Mouse (Mus musculus) limb, embryonic 11.5 days (tissue): Measurements from ENCODE around the gene Trim46. TPM values are rescaled to one million over a fixed set of nuclear protein-coding genes. Genes with fewer than 3 reads are reported as not detected.
A peak's percentile ranks its signal among the peaks of the same experiment; 100 is the strongest.
"Not testable (repeated sequence)": the region's sequence is repeated elsewhere in the genome, so short reads cannot be mapped to it uniquely, and the experiment has no call there.

ENCODE experiments used
- ATAC-seq: fragments of 200-750 bp; cut with Nextera tagmentation; 2 replicates; pipeline ENCODE4 v1.8.0; 2017; ENCODE audit warnings: low read depth; ENCODE audit not compliant: insufficient number of reproducible peaks, low FRiP score, low TSS enrichment
- DNase-seq: peaks from one replicate; pipeline ENCODE4 v3.0.0-alpha.2; 2015; ENCODE audit warnings: low spot score
- H3K27ac ChIP-seq: fragments of 300-500 bp; sonication (generic); replicated peaks from 2 replicates; pipeline ENCODE4 v1.5.1; 2014; ENCODE audit warnings: low read depth, mild to moderate bottlenecking, low read length
- H3K27me3 ChIP-seq: fragments of 300-500 bp; sonication (generic); 2 replicates; pipeline ENCODE4 v1.6.1; 2014; ENCODE audit warnings: mild to moderate bottlenecking, low read length, mixed read lengths; ENCODE audit not compliant: control insufficient read depth, insufficient read depth
- H3K36me3 ChIP-seq: fragments of 300-500 bp; sonication (generic); 2 replicates; pipeline ENCODE4 v1.6.1; 2014; ENCODE audit warnings: mild to moderate bottlenecking, low read length, moderate library complexity, mixed read lengths; ENCODE audit not compliant: control insufficient read depth, insufficient read depth
- H3K4me1 ChIP-seq: fragments of 300-500 bp; sonication (generic); 2 replicates; pipeline ENCODE4 v1.6.1; 2014; ENCODE audit warnings: low read length, mixed read lengths; ENCODE audit not compliant: control insufficient read depth, insufficient read depth
- H3K4me2 ChIP-seq: fragments of 300-500 bp; sonication (generic); 2 replicates; pipeline ENCODE4 v1.6.1; 2014; ENCODE audit warnings: low read depth, mild to moderate bottlenecking, moderate library complexity; ENCODE audit not compliant: severe bottlenecking
- H3K4me3 ChIP-seq: fragments of 300-500 bp; sonication (generic); 2 replicates; pipeline ENCODE4 v1.5.1; 2014; ENCODE audit warnings: low read depth, low read length
- H3K9ac ChIP-seq: fragments of 300-500 bp; sonication (generic); 2 replicates; pipeline ENCODE4 v1.6.1; 2014; ENCODE audit warnings: mild to moderate bottlenecking, low read length
- H3K9me3 ChIP-seq: fragments of 300-500 bp; sonication (generic); 2 replicates; pipeline ENCODE4 v1.6.1; 2016; ENCODE audit warnings: low read length; ENCODE audit not compliant: control insufficient read depth
- WGBS: fragments of 180-500 bp; shearing (Covaris S2); extraction: QIAGEN DNeasy Blood & Tissue Kit; methylation state at CpG from one replicate; pipeline ENCODE4 v1.1.7; 2014; 5-methylcytosine and 5-hydroxymethylcytosine counted together
- polyA plus RNA-seq: library from polyadenylated mRNA; unstranded; fragments of >200 nt; fragmentation: Nextera tagmentation; extraction: Ambion mirVana; gene quantifications from 2 replicates; pipeline ENCODE4 v1.2.1, GENCODE M21; 2014

Gene Trim46
- polyA plus RNA-seq, 1 experiment from 2014 or later, result 5.5 TPM

GRCm38 (mm10) chr3:89219546-89219945 is 26.6 kb downstream of the Trim46 start:
- Histone ChIP-seq H3K36me3 (no peaks in the 10 kb centered on the region; the same call in 1 of the 2 replicates), H3K27ac (no peak overlapping the region), H3K9me3 (no peaks in the 10 kb centered on the region), H3K4me2 (no peak overlapping the region), H3K9ac (0 out of 2 replicates have a peak overlapping the region, but pooled peaks have one; percentile 22), H3K27me3 (no peaks in the 10 kb centered on the region), H3K4me1 (peaks cover 7% of the 10 kb centered on the region), H3K4me3 (no peak overlapping the region)
- no peak for ATAC-seq
- 37% methylated on average over 8 of the region's 8 CpGs for WGBS
- DNase-seq, result no peak

GRCm38 (mm10) chr3:89218271-89218670 is 27.8 kb downstream of the Trim46 start:
- peaks cover 7% of the 10 kb centered on the region for H3K4me1 ChIP-seq
- H3K4me2 ChIP-seq, result no peak overlapping the region
- WGBS, result 86% methylated on average over 1 of the region's 1 CpGs
- DNase-seq (no peak), ATAC-seq (no peak)
- no peak overlapping the region for H3K9ac ChIP-seq
- no peak overlapping the region for H3K27ac ChIP-seq
- H3K9me3 ChIP-seq, result no peaks in the 10 kb centered on the region
- H3K4me3 ChIP-seq, result no peak overlapping the region
- H3K36me3 ChIP-seq, result no peaks in the 10 kb centered on the region
- H3K27me3 ChIP-seq, result no peaks in the 10 kb centered on the region

GRCm38 (mm10) chr3:89216407-89216806 is 29.7 kb downstream of the Trim46 start:
- H3K36me3 ChIP-seq, ATAC-seq, H3K9me3 ChIP-seq, H3K4me1 ChIP-seq, DNase-seq, H3K4me3 ChIP-seq, H3K4me2 ChIP-seq, H3K27ac ChIP-seq, H3K9ac ChIP-seq, H3K27me3 ChIP-seq: not testable (repeated sequence)
- WGBS, result 74% methylated on average over 7 of the region's 7 CpGs

- no peak overlapping the region for H3K27ac ChIP-seq
- H3K4me1 ChIP-seq, result peaks cover 7% of the 10 kb centered on the region
- peak overlapping the region; percentile 69 for H3K9ac ChIP-seq
- 0% methylated on average over 6 of the region's 6 CpGs for WGBS
- ATAC-seq, result 0 out of 2 replicates have a peak, but pooled peaks have one; percentile 28
- H3K4me2 ChIP-seq, result peak overlapping the region; percentile 75
- H3K9me3 ChIP-seq, result no peaks in the 10 kb centered on the region
- no peaks in the 10 kb centered on the region for H3K27me3 ChIP-seq
- H3K36me3 ChIP-seq, result no peaks in the 10 kb centered on the region; the same call in 1 of the 2 replicates
- peak overlapping the region; percentile 73 for H3K4me3 ChIP-seq
- peak; percentile 93 for DNase-seq
Measured at GRCm38 (mm10) chr3:89215853-89216252, 30.3 kb downstream of the Trim46 start.

GRCm38 (mm10) chr3:89214681-89215411 is 31.3 kb downstream of the Trim46 start, which contains the start of gene Thbs3:
Gene Thbs3, plus strand, starts transcription at chr3:89215180.
- ATAC-seq (no peak), DNase-seq (peak; percentile 64)
- Histone ChIP-seq H3K9me3 (no peaks in the 10 kb centered on the region), H3K4me3 (peak within 1 kb of the TSS; percentile 73), H3K36me3 (peaks cover 3% of the 10 kb centered on the region; the same call in 1 of the 2 replicates), H3K27ac (peak within 1 kb of the TSS; percentile 98), H3K4me1 (peaks cover 7% of the 10 kb centered on the region), H3K9ac (peak within 1 kb of the TSS; percentile 74), H3K27me3 (no peaks in the 10 kb centered on the region), H3K4me2 (peak within 1 kb of the TSS; percentile 75)
- under 1% methylated on average over 17 of the region's 19 CpGs for WGBS

GRCm38 (mm10) chr3:89213803-89214530 is 32.1 kb downstream of the Trim46 start:
- under 1% methylated on average over 69 of the region's 69 CpGs for WGBS
- H3K27ac ChIP-seq, result peak overlapping the region; percentile 98
- H3K9me3 ChIP-seq, result no peaks in the 10 kb centered on the region
- peaks cover 12% of the 10 kb centered on the region for H3K36me3 ChIP-seq
- DNase-seq (peak; percentile 96), ATAC-seq (peak; percentile 91)
- H3K4me1 ChIP-seq, result peaks cover 7% of the 10 kb centered on the region
- peak overlapping the region; percentile 75 for H3K4me2 ChIP-seq
- H3K4me3 ChIP-seq, result peak overlapping the region; percentile 73
- peak overlapping the region; percentile 76 for H3K9ac ChIP-seq
- H3K27me3 ChIP-seq, result no peaks in the 10 kb centered on the region

- Histone ChIP-seq H3K9me3 (no peaks in the 10 kb centered on the region), H3K4me1 (peaks cover 7% of the 10 kb centered on the region), H3K27ac (no peak overlapping the region), H3K36me3 (peaks cover 33% of the 10 kb centered on the region), H3K4me2 (no peak overlapping the region), H3K27me3 (no peaks in the 10 kb centered on the region), H3K9ac (no peak overlapping the region), H3K4me3 (no peak overlapping the region)
- DNase-seq, result no peak
- ATAC-seq, result no peak
- WGBS, result 83% methylated on average over 7 of the region's 7 CpGs
Measured at GRCm38 (mm10) chr3:89210731-89211130, 35.4 kb downstream of the Trim46 start.

GRCm38 (mm10) chr3:89210162-89210561 is 35.9 kb downstream of the Trim46 start:
- H3K4me1 ChIP-seq, result peaks cover under 1% of the 10 kb centered on the region
- H3K9ac ChIP-seq, result no peak overlapping the region
- H3K4me3 ChIP-seq, result no peak overlapping the region
- no peak overlapping the region for H3K4me2 ChIP-seq
- 90% methylated on average over 13 of the region's 13 CpGs for WGBS
- ATAC-seq (no peak), DNase-seq (no peak)
- no peak overlapping the region for H3K27ac ChIP-seq
- H3K36me3 ChIP-seq, result peaks cover 34% of the 10 kb centered on the region
- no peaks in the 10 kb centered on the region for H3K9me3 ChIP-seq
- no peaks in the 10 kb centered on the region for H3K27me3 ChIP-seq
